Mouse (Mus musculus): ENCODE data around the gene Cdhr4. TPM values are rescaled to one million over a fixed set of nuclear protein-coding genes. Genes with fewer than 3 reads are reported as not detected.

Cdhr4 gene
- polyA plus RNA-seq (2012) = 0.24 and 0.25 TPM in 2 replicates

- Histone ChIP-seq H3K4me3 (replicated peaks) (no peak within 1 kb of the TSS), H3K4me1 (ENCODE audit: control insufficient read depth) (peaks cover 21% of the 10 kb centered on the region), H3K27me3 (ENCODE audit: control insufficient read depth) (peaks cover 2% of the 10 kb centered on the region; the same call in 1 of the 2 replicates), H3K9me3 (ENCODE audit: control insufficient read depth, low read length) (no peaks in the 10 kb centered on the region), H3K36me3 (ENCODE audit: control insufficient read depth) (no peaks in the 10 kb centered on the region)
- TF ChIP-seq TAL1 (IDR thresholded peaks at IDR 0.05; ENCODE audit: low read length) = no peak
- TF ChIP-seq GATA1 (IDR thresholded peaks at IDR 0.05; ENCODE audit: low read length) = no peak
Measured at GRCm38 (mm10) chr9:107992197-107992596, at the start of gene Cdhr4. Cdhr4 (plus strand) TSS chr9:107992497.

- Histone ChIP-seq H3K4me3 (replicated peaks) (no peak overlapping the region), H3K27me3 (ENCODE audit: control insufficient read depth) (no peaks in the 10 kb centered on the region; the same call in 1 of the 2 replicates), H3K9me3 (ENCODE audit: control insufficient read depth, low read length) (no peaks in the 10 kb centered on the region), H3K4me1 (ENCODE audit: control insufficient read depth) (peaks cover 27% of the 10 kb centered on the region), H3K36me3 (ENCODE audit: control insufficient read depth) (peaks cover 5% of the 10 kb centered on the region)
- TF ChIP-seq GATA1 (IDR thresholded peaks at IDR 0.05; ENCODE audit: low read length) = no peak
- no peak for TF ChIP-seq TAL1 (IDR thresholded peaks at IDR 0.05; ENCODE audit: low read length)
Measured at GRCm38 (mm10) chr9:107947241-107948194, 44.8 kb upstream of the Cdhr4 start.

- Histone ChIP-seq H3K4me1 (ENCODE audit: control insufficient read depth) (peaks cover 36% of the 10 kb centered on the region), H3K27me3 (ENCODE audit: control insufficient read depth) (no peaks in the 10 kb centered on the region; the same call in 1 of the 2 replicates), H3K4me3 (replicated peaks) (no peak overlapping the region), H3K36me3 (ENCODE audit: control insufficient read depth) (peaks cover 21% of the 10 kb centered on the region), H3K9me3 (ENCODE audit: control insufficient read depth, low read length) (no peaks in the 10 kb centered on the region)
- TF ChIP-seq TAL1 (IDR thresholded peaks at IDR 0.05; ENCODE audit: low read length) (no peak), GATA1 (IDR thresholded peaks at IDR 0.05; ENCODE audit: low read length) (no peak)
Measured at GRCm38 (mm10) chr9:107949184-107949921, 42.9 kb upstream of the Cdhr4 start.

- Histone ChIP-seq H3K4me1 (ENCODE audit: control insufficient read depth) (peaks cover 36% of the 10 kb centered on the region), H3K9me3 (ENCODE audit: control insufficient read depth, low read length) (no peaks in the 10 kb centered on the region)
- TF ChIP-seq GATA1 (IDR thresholded peaks at IDR 0.05; ENCODE audit: low read length) (no peak), TAL1 (IDR thresholded peaks at IDR 0.05; ENCODE audit: low read length) (no peak)
Measured at GRCm38 (mm10) chr9:107949922-107950235, 42.4 kb upstream of the Cdhr4 start, which contains the start of gene Traip. Traip (plus strand) TSS chr9:107950136.

GRCm38 (mm10) chr9:107950460-107951355, 41.6 kb upstream of the Cdhr4 start:
- H3K4me3 ChIP-seq (replicated peaks) = peak overlapping the region; percentile 84
- peaks cover 34% of the 10 kb centered on the region for H3K36me3 ChIP-seq (ENCODE audit: control insufficient read depth)
- TF ChIP-seq TAL1 (IDR thresholded peaks at IDR 0.05; ENCODE audit: low read length) (no peak), GATA1 (IDR thresholded peaks at IDR 0.05; ENCODE audit: low read length) (peak; percentile 67)
- H3K4me1 ChIP-seq (ENCODE audit: control insufficient read depth) = peaks cover 37% of the 10 kb centered on the region
- H3K9me3 ChIP-seq (ENCODE audit: control insufficient read depth, low read length) = no peaks in the 10 kb centered on the region
- H3K27me3 ChIP-seq (ENCODE audit: control insufficient read depth) = no peaks in the 10 kb centered on the region; the same call in 1 of the 2 replicates

More at GRCm38 (mm10) chr9:107949922-107950235, 42.4 kb upstream of the Cdhr4 start, which contains the start of gene Traip:
- H3K4me3 ChIP-seq (replicated peaks) = peak within 1 kb of the TSS; percentile 84
- H3K27me3 ChIP-seq (ENCODE audit: control insufficient read depth) = no peaks in the 10 kb centered on the region; the same call in 1 of the 2 replicates
- H3K36me3 ChIP-seq (ENCODE audit: control insufficient read depth) = peaks cover 26% of the 10 kb centered on the region

- Histone ChIP-seq H3K36me3 (ENCODE audit: control insufficient read depth) (peaks cover 85% of the 10 kb centered on the region), H3K4me1 (ENCODE audit: control insufficient read depth) (peaks cover 24% of the 10 kb centered on the region), H3K4me3 (replicated peaks) (no peak overlapping the region), H3K27me3 (ENCODE audit: control insufficient read depth) (no peaks in the 10 kb centered on the region), H3K9me3 (ENCODE audit: control insufficient read depth, low read length) (no peaks in the 10 kb centered on the region)
- TF ChIP-seq TAL1 (IDR thresholded peaks at IDR 0.05; ENCODE audit: low read length) (no peak), GATA1 (IDR thresholded peaks at IDR 0.05; ENCODE audit: low read length) (no peak)
Measured at GRCm38 (mm10) chr9:107955613-107956289, 36.5 kb upstream of the Cdhr4 start.

- Histone ChIP-seq H3K36me3 (ENCODE audit: control insufficient read depth) (peaks cover 94% of the 10 kb centered on the region), H3K27me3 (ENCODE audit: control insufficient read depth) (no peaks in the 10 kb centered on the region), H3K9me3 (ENCODE audit: control insufficient read depth, low read length) (no peaks in the 10 kb centered on the region), H3K4me1 (ENCODE audit: control insufficient read depth) (peaks cover 12% of the 10 kb centered on the region), H3K4me3 (replicated peaks) (no peak overlapping the region)
- TF ChIP-seq GATA1 (IDR thresholded peaks at IDR 0.05; ENCODE audit: low read length) (no peak), TAL1 (IDR thresholded peaks at IDR 0.05; ENCODE audit: low read length) (no peak)
Measured at GRCm38 (mm10) chr9:107957141-107957540, 35.2 kb upstream of the Cdhr4 start.

GRCm38 (mm10) chr9:107959896-107960295, 32.4 kb upstream of the Cdhr4 start:
- H3K36me3 ChIP-seq (ENCODE audit: control insufficient read depth) = peaks cover 100% of the 10 kb centered on the region
- no peaks in the 10 kb centered on the region for H3K9me3 ChIP-seq (ENCODE audit: control insufficient read depth, low read length)
- TF ChIP-seq GATA1 (IDR thresholded peaks at IDR 0.05; ENCODE audit: low read length) = no peak
- TF ChIP-seq TAL1 (IDR thresholded peaks at IDR 0.05; ENCODE audit: low read length) = no peak
- H3K4me3 ChIP-seq (replicated peaks) = no peak overlapping the region
- no peaks in the 10 kb centered on the region for H3K27me3 ChIP-seq (ENCODE audit: control insufficient read depth)
- H3K4me1 ChIP-seq (ENCODE audit: control insufficient read depth) = peaks cover 15% of the 10 kb centered on the region
